Mouse (Mus musculus) embryonic stem cell, embryonic (primary cell): ENCODE data around the gene Gm15217.

Experiments
- CTCF ChIA-PET, 4 experiments: fragments of 300-600 bp in 2 of 4; fragments of 350-600 bp in 2 of 4; sonication (Branson Sonifier 250); formaldehyde crosslinking; loops; one replicate each; lab custom pipeline; 2022; ENCODE audit warnings: inconsistent platforms in 2 of 4; lab: Charles Lee
- POLR2A ChIA-PET, 4 experiments: fragments of 300-600 bp in 2 of 4; fragments of 350-600 bp in 2 of 4; sonication (Branson Sonifier 250); formaldehyde crosslinking; loops; one replicate each; lab custom pipeline; 2022; ENCODE audit warnings: antibody characterized with exemption in 4 of 4, inconsistent platforms in 1 of 4; lab: Charles Lee

Gene Gm15217

DNA sequence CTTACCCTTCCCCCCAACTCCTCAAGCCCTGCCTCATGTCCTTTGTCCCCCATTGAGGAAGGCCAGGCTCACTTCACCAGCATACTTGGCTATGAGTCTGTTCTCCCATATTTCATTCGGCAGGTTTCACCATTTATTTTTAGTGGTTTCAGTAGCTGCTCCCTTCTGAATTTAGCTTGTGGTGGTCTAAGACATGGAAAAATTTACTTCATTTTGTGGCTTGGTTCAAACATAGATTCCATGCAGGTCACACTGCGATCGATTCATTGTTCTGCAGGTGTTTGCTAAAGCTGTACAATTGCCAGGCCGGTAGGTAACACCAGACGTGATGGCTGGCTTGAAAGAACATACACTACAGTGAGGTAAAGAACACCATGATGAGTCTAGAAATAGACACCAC lies 51.0 kb downstream of the Gm15217 start:
- ChIA-PET POLR2A (interaction anchor here in 1 of 4 experiments (0.6 kb wide), 1 partner anchor 20 kb away, joined by 3 read pairs; no protein-coding TSS in a partner anchor), CTCF (no interaction called here)
